ENCODE assay signal across 8 mouse cellular contexts in genomic region chr1:176098685-176099320, GRCm38 (mm10).
DNase-seq lines count a peak whose midpoint lies in the region; ATAC-seq and TF ChIP-seq lines count a peak whose summit lies in the region.

No protein-coding gene starts in this region.

- intact Hi-C loops in left cerebral cortex, postnatal 25 days (cut with DNase I), result no loop called here

- H3K27me3 ChIP-seq in hindbrain, embryonic 11.5 days (ENCODE audit: control insufficient read depth, insufficient read depth, low read length), result no peaks in the 10 kb centered on the region
- H3K27me3 ChIP-seq in stomach, postnatal 0 days (ENCODE audit: control insufficient read depth, insufficient read depth, low read length), result no peaks in the 10 kb centered on the region

- H3K4me3 ChIP-seq in hindbrain, embryonic 11.5 days (ENCODE audit: low read depth, low read length), result no peak overlapping the region
- H3K4me3 ChIP-seq in stomach, postnatal 0 days (ENCODE audit: low read depth, low read length), result no peak overlapping the region

- peak; percentile 71 to 75 for DNase-seq in right cerebral cortex, postnatal 10 days (ENCODE audit: low spot score in 2 of 2)
- DNase-seq in right cerebral cortex, postnatal 25 days, result no peak
- DNase-seq in hindbrain, embryonic 11.5 days (ENCODE audit: low spot score), result peak; percentile 54
- peak; percentile 5 to 37 for DNase-seq in left cerebral cortex, postnatal 25 days (ENCODE audit: low spot score in 2 of 2)
- DNase-seq in right cerebral cortex, postnatal 4 days, result peak; percentile 49
- no peak for DNase-seq in spleen, postnatal 36 days (ENCODE audit: low spot score in 2 of 2)
- DNase-seq in stomach, postnatal 0 days (ENCODE audit: low spot score), result no peak
- no peak for DNase-seq in lung, postnatal 25 days (ENCODE audit: low spot score)

- no peak overlapping the region for H3K27ac ChIP-seq in hindbrain, embryonic 11.5 days (ENCODE audit: low read depth, low read length)
- no peak overlapping the region for H3K27ac ChIP-seq in stomach, postnatal 0 days (replicated peaks)

- no peaks in the 10 kb centered on the region for H3K4me1 ChIP-seq in hindbrain, embryonic 11.5 days (replicated peaks; ENCODE audit: control insufficient read depth, insufficient read depth, low read length)
- no peaks in the 10 kb centered on the region for H3K4me1 ChIP-seq in stomach, postnatal 0 days (replicated peaks; ENCODE audit: control insufficient read depth, insufficient read depth)

- TF ChIP-seq CTCF in stomach, postnatal 0 days (IDR thresholded peaks at IDR 0.05; ENCODE audit: low read depth), result no peak

- no peaks in the 10 kb centered on the region for H3K36me3 ChIP-seq in hindbrain, embryonic 11.5 days (ENCODE audit: control insufficient read depth, insufficient read depth, low read length)
- H3K36me3 ChIP-seq in stomach, postnatal 0 days (ENCODE audit: control insufficient read depth, insufficient read depth, low read length), result no peaks in the 10 kb centered on the region

- H3K9ac ChIP-seq in hindbrain, embryonic 11.5 days (ENCODE audit: low read depth, low read length), result no peak overlapping the region
- no peak overlapping the region for H3K9ac ChIP-seq in stomach, postnatal 0 days (ENCODE audit: low read length)

- H3K9me3 ChIP-seq in hindbrain, embryonic 11.5 days (ENCODE audit: control insufficient read depth, low read length), result no peaks in the 10 kb centered on the region
- no peaks in the 10 kb centered on the region for H3K9me3 ChIP-seq in stomach, postnatal 0 days (ENCODE audit: control insufficient read depth, low read length)

- no peak for TF ChIP-seq EP300 in stomach, postnatal 0 days (optimal IDR thresholded peaks at IDR 0.05)

- ATAC-seq in hindbrain, embryonic 11.5 days (ENCODE audit: low FRiP score), result peak; percentile 87
- ATAC-seq in stomach, postnatal 0 days (ENCODE audit: low FRiP score, low TSS enrichment), result no peak

- 34% methylated on average over 7 of the region's 7 CpGs for WGBS in hindbrain, embryonic 11.5 days
- 36% methylated on average over 7 of the region's 7 CpGs for WGBS in stomach, postnatal 0 days

- H3K4me2 ChIP-seq in hindbrain, embryonic 11.5 days (replicated peaks; ENCODE audit: low read depth, low read length), result no peak overlapping the region
- H3K4me2 ChIP-seq in stomach, postnatal 0 days (replicated peaks; ENCODE audit: low read depth), result no peak overlapping the region

Comparison
In these comparisons a context has a peak if more than half of its experiments do, and no peak if none do; other contexts are left out.
1. DNase-seq: peak in right cerebral cortex, postnatal 10 days (2 of 2), hindbrain, embryonic 11.5 days (single experiment), left cerebral cortex, postnatal 25 days (2 of 2) and right cerebral cortex, postnatal 4 days (single experiment); none in right cerebral cortex, postnatal 25 days (single experiment), spleen, postnatal 36 days (0 of 2), stomach, postnatal 0 days (single experiment) and lung, postnatal 25 days (single experiment).